Comparison of ENCODE assay signal across 9 mouse cellular contexts in the genomic region with DNA sequence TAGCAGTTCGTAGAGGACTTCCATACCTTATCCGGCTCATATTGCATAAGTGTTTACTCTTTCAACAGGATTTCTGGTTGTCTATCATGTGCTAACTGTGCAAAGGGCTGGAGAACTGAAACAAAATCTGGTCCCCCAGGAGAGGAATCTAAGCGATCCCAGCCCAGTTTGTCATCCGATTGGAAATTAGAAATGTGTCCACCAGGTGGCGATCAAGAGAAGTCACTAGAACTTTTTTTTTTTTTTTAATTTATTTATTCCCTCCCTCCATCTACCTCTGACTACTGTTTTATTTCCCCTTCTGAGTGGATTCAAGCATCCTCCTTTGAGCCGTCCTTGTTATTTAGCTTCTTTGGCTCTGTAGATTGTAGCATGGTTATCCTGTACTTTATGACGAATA. TPM values are rescaled to one million over a fixed set of nuclear protein-coding genes. Genes with fewer than 3 reads are reported as not detected.
A peak's percentile ranks its signal among the peaks of the same experiment; 100 is the strongest.
DNase-seq lines count a peak whose midpoint lies in the region; ATAC-seq and TF ChIP-seq lines count a peak whose summit lies in the region.
"Had no signal": no experiment of that assay in that cellular context is flagged by ENCODE, and none has a peak within 500 bp of the region (broad histone marks: within the 10 kb centered on the region; RNA-seq: fewer than 3 reads in every experiment).

No protein-coding gene starts in this region.

- TF ChIP-seq CTCF in E14TG2a.4 (conservative IDR thresholded peaks at IDR 0.05; ENCODE audit: low read length), result peak; percentile 40
- peak; percentile 72 for TF ChIP-seq CTCF in stomach, postnatal 0 days (IDR thresholded peaks at IDR 0.05; ENCODE audit: low read depth)

- no peaks in the 10 kb centered on the region for H3K4me1 ChIP-seq in hindbrain, embryonic 11.5 days (replicated peaks; ENCODE audit: control insufficient read depth, insufficient read depth, low read length)
- peaks cover 14% of the 10 kb centered on the region for H3K4me1 ChIP-seq in hindbrain, embryonic 13.5 days (replicated peaks)
- peaks cover 19% of the 10 kb centered on the region for H3K4me1 ChIP-seq in E14TG2a.4 (replicated peaks; ENCODE audit: low read depth, low read length)
- no peaks in the 10 kb centered on the region for H3K4me1 ChIP-seq in stomach, postnatal 0 days (replicated peaks; ENCODE audit: control insufficient read depth, insufficient read depth)
- H3K4me1 ChIP-seq: limb, embryonic 12.5 days had no signal

- H3K27me3 ChIP-seq in hindbrain, embryonic 11.5 days (ENCODE audit: control insufficient read depth, insufficient read depth, low read length), result no peaks in the 10 kb centered on the region
- peaks cover 6% of the 10 kb centered on the region; the same call in 1 of the 2 replicates for H3K27me3 ChIP-seq in hindbrain, embryonic 13.5 days
- H3K27me3 ChIP-seq in E14TG2a.4 (ENCODE audit: insufficient read depth, low read length), result peaks cover 3% of the 10 kb centered on the region; the same call in 1 of the 2 replicates
- no peaks in the 10 kb centered on the region for H3K27me3 ChIP-seq in stomach, postnatal 0 days (ENCODE audit: control insufficient read depth, insufficient read depth, low read length)
- H3K27me3 ChIP-seq: limb, embryonic 12.5 days had no signal

- H3K4me3 ChIP-seq in hindbrain, embryonic 11.5 days (ENCODE audit: low read depth, low read length), result no peak overlapping the region
- H3K4me3 ChIP-seq in hindbrain, embryonic 13.5 days, result no peak overlapping the region
- H3K4me3 ChIP-seq in E14TG2a.4 (replicated peaks; ENCODE audit: low read length), result no peak overlapping the region
- no peak overlapping the region for H3K4me3 ChIP-seq in stomach, postnatal 0 days (ENCODE audit: low read depth, low read length)
- H3K4me3 ChIP-seq: limb, embryonic 12.5 days had no signal

- no peak overlapping the region for H3K4me2 ChIP-seq in hindbrain, embryonic 11.5 days (replicated peaks; ENCODE audit: low read depth, low read length)
- H3K4me2 ChIP-seq in hindbrain, embryonic 13.5 days, result no peak overlapping the region
- no peak overlapping the region for H3K4me2 ChIP-seq in stomach, postnatal 0 days (replicated peaks; ENCODE audit: low read depth)
- H3K4me2 ChIP-seq: limb, embryonic 12.5 days had no signal

- H3K27ac ChIP-seq in hindbrain, embryonic 11.5 days (ENCODE audit: low read depth, low read length), result no peak overlapping the region
- H3K27ac ChIP-seq in hindbrain, embryonic 13.5 days, result no peak overlapping the region
- H3K27ac ChIP-seq in stomach, postnatal 0 days (replicated peaks), result no peak overlapping the region
- H3K27ac ChIP-seq: limb, embryonic 12.5 days had no signal

- no peaks in the 10 kb centered on the region for H3K9me3 ChIP-seq in hindbrain, embryonic 11.5 days (ENCODE audit: control insufficient read depth, low read length)
- H3K9me3 ChIP-seq in hindbrain, embryonic 13.5 days, result no peaks in the 10 kb centered on the region
- H3K9me3 ChIP-seq in E14TG2a.4 (ENCODE audit: low read length), result peaks cover 4% of the 10 kb centered on the region; the same call in 1 of the 2 replicates
- H3K9me3 ChIP-seq in stomach, postnatal 0 days (ENCODE audit: control insufficient read depth, low read length), result no peaks in the 10 kb centered on the region
- H3K9me3 ChIP-seq: limb, embryonic 12.5 days had no signal

- no peak for ATAC-seq in hindbrain, embryonic 11.5 days (ENCODE audit: low FRiP score)
- no peak for ATAC-seq in hindbrain, embryonic 13.5 days (ENCODE audit: low FRiP score)
- ATAC-seq in stomach, postnatal 0 days (ENCODE audit: low FRiP score, low TSS enrichment), result no peak

- H3K36me3 ChIP-seq in hindbrain, embryonic 11.5 days (ENCODE audit: control insufficient read depth, insufficient read depth, low read length), result no peaks in the 10 kb centered on the region
- no peaks in the 10 kb centered on the region for H3K36me3 ChIP-seq in hindbrain, embryonic 13.5 days
- no peaks in the 10 kb centered on the region for H3K36me3 ChIP-seq in E14TG2a.4 (ENCODE audit: insufficient read depth, low read length)
- H3K36me3 ChIP-seq in stomach, postnatal 0 days (ENCODE audit: control insufficient read depth, insufficient read depth, low read length), result no peaks in the 10 kb centered on the region
- H3K36me3 ChIP-seq: limb, embryonic 12.5 days had no signal

- 34% methylated on average over 7 of the region's 7 CpGs for WGBS in hindbrain, embryonic 11.5 days
- 34% methylated on average over 7 of the region's 7 CpGs for WGBS in hindbrain, embryonic 13.5 days
- WGBS in stomach, postnatal 0 days, result 26% methylated on average over 7 of the region's 7 CpGs

- no peak for TF ChIP-seq EP300 in stomach, postnatal 0 days (optimal IDR thresholded peaks at IDR 0.05)

- H3K9ac ChIP-seq in hindbrain, embryonic 11.5 days (ENCODE audit: low read depth, low read length), result no peak overlapping the region
- H3K9ac ChIP-seq in hindbrain, embryonic 13.5 days, result no peak overlapping the region
- no peak overlapping the region for H3K9ac ChIP-seq in stomach, postnatal 0 days (ENCODE audit: low read length)
- H3K9ac ChIP-seq: limb, embryonic 12.5 days had no signal

- DNase-seq in hindbrain, embryonic 11.5 days (ENCODE audit: low spot score), result peak; percentile 85
- DNase-seq in cerebellum, adult 8-10 months, result peak; percentile 60
- DNase-seq in gastrocnemius, adult 8-10 months (ENCODE audit: low spot score in 2 of 2), result peak; percentile 36 to 54
- peak; percentile 22 to 83 for DNase-seq in layer of hippocampus, adult 18-20 months (ENCODE audit: low spot score in 2 of 2)
- DNase-seq in lung, postnatal 36 days, result peak; percentile 92
- DNase-seq in stomach, postnatal 0 days (ENCODE audit: low spot score), result peak; percentile 58

RNA-seq across cellular contexts. Expression of gene Phgdh, which starts 14.1 kb away (rescaled TPM):
- polyA plus RNA-seq in hindbrain, embryonic 11.5 days (2014; fragmentation: Nextera tagmentation; extraction: Ambion mirVana), result 311 and 319 TPM in 2 replicates
- 156 and 187 TPM in 2 replicates for polyA plus RNA-seq in hindbrain, embryonic 13.5 days (2015; fragmentation: Nextera tagmentation; extraction: Ambion mirVana)
- total RNA-seq in gastrocnemius, adult 8-10 months (2022), result 1 to 10 TPM in 3 of 4 experiments, under 1 TPM in 1; 0.75 to 4.7 (median 1.4) TPM
- total RNA-seq in layer of hippocampus, adult 18-20 months (2021), result 10 to 100 TPM; 65.4 to 68.8 TPM
- polyA plus RNA-seq in stomach, postnatal 0 days (2015; fragmentation: Nextera tagmentation; extraction: Ambion mirVana), result 87.7 and 95.1 TPM in 2 replicates

RNA-seq across cellular contexts. Expression of gene Zfp697, which starts 28.4 kb away (rescaled TPM):
- 12.2 and 15.5 TPM in 2 replicates for polyA plus RNA-seq in hindbrain, embryonic 11.5 days (2014; fragmentation: Nextera tagmentation; extraction: Ambion mirVana)
- polyA plus RNA-seq in hindbrain, embryonic 13.5 days (2015; fragmentation: Nextera tagmentation; extraction: Ambion mirVana), result 15.9 and 16.6 TPM in 2 replicates
- total RNA-seq in gastrocnemius, adult 8-10 months (2022), result 1 to 10 TPM in 2 of 4 experiments, under 1 TPM in 2; 0.31 to 2.3 (median 0.82) TPM
- 10 to 100 TPM; 25.8 to 27.0 TPM for total RNA-seq in layer of hippocampus, adult 18-20 months (2021)
- polyA plus RNA-seq in stomach, postnatal 0 days (2015; fragmentation: Nextera tagmentation; extraction: Ambion mirVana), result 1.6 and 2.1 TPM in 2 replicates
